Mouse (Mus musculus) mouse embryonic stem cell (cell line): Measurements from ENCODE around the gene Sel1l3.

Experiments used
- in situ Hi-C, 2 experiments: fragments of 300-500 bp; cut with MboI; formaldehyde crosslinking; loops; 1 replicate in 1 of 2; 3 replicates in 1 of 2; pipeline ENCODE4 v1.14.3; 2019 to 2020; ENCODE audit warnings: low sequenced_read_pairs in 2 of 2, low pct_unique_long_range_greater_than_20kb in 1 of 2, mixed read lengths in 1 of 2; ENCODE audit not compliant: unreplicated experiment in 1 of 2

The Sel1l3 gene

GRCm38 (mm10) chr5:53187245-53187644 lies 26.5 kb downstream of the Sel1l3 start:
- in situ Hi-C loops, result no loop called here

GRCm38 (mm10) chr5:53185803-53186202 lies 27.9 kb downstream of the Sel1l3 start:
- in situ Hi-C loops, result no loop called here

DNA sequence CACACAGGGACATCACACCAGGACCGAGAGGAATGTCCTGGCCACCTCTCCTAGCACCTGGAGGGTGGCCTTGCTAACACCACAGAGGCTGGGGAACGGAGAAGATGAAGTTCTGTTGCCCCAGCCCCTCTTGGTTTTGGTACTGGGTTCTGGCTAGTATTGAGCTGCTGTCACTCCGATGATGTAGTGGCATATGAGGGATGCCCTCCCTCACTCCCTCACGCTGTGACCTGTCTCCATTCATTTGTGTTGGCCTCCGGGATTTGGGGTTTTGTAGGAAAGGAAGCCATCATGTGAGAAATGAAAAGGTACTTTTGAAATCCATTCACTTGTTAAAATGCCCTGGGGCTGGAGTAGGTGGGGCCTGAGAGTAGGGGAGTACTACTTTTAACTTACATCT lies 33.8 kb downstream of the Sel1l3 start:
- in situ Hi-C loops, result no loop called here

GRCm38 (mm10) chr5:53176703-53177102 lies 37.0 kb downstream of the Sel1l3 start:
- in situ Hi-C loops, result no loop called here

- in situ Hi-C loops, result no loop called here
These were observed 37.7 kb downstream of the Sel1l3 start for GRCm38 (mm10) chr5:53176075-53176474.

- in situ Hi-C loops, result no loop called here
These were observed 38.5 kb downstream of the Sel1l3 start for GRCm38 (mm10) chr5:53175195-53175594.

GRCm38 (mm10) chr5:53174461-53174860 lies 39.3 kb downstream of the Sel1l3 start:
- in situ Hi-C loops, result no loop called here

DNA sequence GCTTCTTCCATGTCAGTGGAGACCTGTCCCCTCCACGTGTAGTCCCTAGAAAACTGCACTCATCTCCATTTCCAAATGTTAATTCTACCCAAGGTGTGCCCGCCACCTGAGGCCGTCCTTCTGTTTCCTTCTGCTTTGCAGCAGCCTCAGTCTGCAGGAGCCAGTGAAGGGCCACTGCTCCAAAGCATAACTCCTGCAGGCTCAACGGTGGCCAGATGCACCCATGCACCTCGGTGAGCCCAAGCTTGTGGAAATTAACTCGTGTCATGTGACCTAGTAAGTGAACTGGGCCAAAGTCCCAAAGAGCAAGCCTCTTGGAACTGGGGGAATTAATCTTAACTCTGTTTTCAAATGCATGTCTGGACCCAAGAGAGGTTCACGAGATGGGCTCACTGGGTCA lies 40.8 kb downstream of the Sel1l3 start:
- in situ Hi-C loops, result no loop called here

DNA sequence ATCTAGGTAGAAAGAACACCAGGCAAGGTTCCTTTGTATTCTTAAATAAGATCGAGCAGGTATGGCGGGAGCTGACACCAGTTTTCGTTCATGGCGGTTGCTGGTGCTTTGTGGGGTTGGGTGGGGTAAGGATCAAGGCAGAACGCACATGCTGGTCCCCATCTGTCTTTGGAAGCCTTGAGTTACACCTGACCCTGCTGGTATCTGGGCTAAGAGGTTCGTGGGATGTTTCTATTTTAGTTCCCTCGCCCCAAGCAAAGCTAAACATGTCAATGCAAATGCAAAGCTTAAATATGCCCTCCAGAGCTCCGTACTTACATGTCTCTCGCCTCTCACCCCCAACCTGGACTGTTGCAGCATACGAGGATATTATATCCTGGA lies 41.5 kb downstream of the Sel1l3 start:
- in situ Hi-C loops, result no loop called here

DNA sequence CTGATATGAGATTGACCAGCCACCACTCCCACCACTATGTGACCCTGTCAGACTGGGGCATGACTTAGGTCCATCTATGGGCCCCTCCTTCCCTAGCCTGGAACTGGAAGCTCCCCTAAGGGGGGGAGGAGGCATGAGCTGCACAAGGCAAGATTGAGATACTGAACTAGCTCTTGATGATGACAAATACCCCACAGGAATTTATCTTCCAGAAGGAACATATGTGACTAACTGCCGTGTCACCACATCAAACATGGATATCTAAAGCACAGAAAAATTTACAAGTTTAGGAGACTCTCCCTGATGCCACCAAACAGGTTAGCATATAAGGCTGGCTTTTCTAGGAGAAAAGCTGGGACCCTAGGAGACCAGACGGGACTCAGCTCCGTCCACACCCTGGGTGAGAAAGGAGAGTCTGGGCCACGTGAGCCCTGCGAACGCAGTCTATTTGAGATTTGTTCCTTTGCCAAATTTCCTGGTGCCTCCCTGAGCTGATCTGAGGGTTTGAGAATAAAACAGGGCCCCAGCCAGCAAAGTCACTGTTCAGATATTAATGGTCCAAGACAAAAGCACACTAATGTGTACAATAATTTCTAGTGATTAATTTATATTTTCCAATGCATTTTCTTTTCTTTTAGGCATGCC lies 42.0 kb downstream of the Sel1l3 start:
- in situ Hi-C loops, result no loop called here

GRCm38 (mm10) chr5:53167564-53167963 lies 46.2 kb downstream of the Sel1l3 start:
- in situ Hi-C loops, result no loop called here

GRCm38 (mm10) chr5:53165672-53166071 lies 48.1 kb downstream of the Sel1l3 start:
- in situ Hi-C loops, result no loop called here

DNA sequence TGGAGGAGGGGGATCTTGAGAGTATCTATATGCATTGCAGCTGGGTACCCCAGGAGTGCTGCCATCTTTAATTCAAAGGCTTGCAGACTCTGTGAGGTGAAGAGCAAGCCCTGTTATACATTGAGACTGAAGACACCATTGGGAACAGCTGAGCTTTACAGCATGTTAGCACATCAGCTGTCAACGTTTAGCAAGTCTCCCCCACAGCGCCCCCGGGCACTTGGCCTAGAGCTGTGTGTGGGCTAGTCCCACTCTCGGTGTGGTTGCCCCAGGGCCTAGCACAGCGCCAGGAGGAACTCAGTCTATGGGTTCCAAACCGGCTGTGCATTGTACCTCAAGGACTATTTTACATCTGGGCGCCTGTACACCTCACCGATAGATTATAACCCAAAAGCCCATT lies 51.3 kb downstream of the Sel1l3 start:
- in situ Hi-C loops, result no loop called here

- in situ Hi-C loops, result no loop called here
These were observed 52.1 kb downstream of the Sel1l3 start for GRCm38 (mm10) chr5:53161506-53162186.

DNA sequence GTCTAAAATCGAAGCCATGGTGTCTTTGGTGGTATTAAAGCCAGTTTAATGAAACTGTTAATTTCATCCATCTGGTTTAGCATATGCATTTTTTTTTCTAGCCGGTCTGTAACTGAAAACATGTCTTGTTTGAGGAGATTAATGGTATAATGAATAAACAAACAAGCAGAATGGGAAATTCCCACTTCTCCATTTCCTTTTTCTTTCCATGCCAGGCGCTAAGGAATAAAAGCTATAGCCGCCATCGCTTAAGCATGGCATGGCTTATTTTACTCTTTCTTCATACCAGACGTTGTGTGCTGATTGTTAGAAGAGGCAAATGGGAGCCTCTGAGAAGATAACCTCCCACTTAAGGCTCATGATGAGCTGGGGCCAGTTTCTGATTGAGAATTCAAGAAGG lies 53.5 kb downstream of the Sel1l3 start:
- in situ Hi-C loops, result no loop called here

DNA sequence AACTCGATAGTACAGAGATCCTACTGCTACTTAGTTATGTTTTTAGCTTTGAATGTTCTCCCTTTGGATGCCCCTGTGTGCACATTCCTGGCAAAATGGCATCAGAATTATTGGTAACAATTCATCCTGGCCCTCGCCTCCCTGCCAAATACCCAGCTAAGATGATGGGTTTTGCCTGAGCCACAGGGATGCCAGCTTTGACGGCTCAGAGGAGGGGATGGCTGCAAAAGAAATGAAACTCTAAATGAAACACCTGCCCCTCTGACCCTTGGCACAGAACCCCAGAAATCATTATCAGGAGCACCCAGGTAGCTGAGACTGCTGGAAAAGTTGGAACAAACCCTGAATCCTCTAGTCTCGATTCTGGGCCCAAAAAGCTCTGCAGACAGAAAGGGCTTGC lies 54.1 kb downstream of the Sel1l3 start:
- in situ Hi-C loops, result no loop called here

- in situ Hi-C loops, result no loop called here
These were observed 54.6 kb downstream of the Sel1l3 start for GRCm38 (mm10) chr5:53159166-53159565.

- in situ Hi-C loops, result no loop called here
These were observed 57.6 kb downstream of the Sel1l3 start for GRCm38 (mm10) chr5:53155985-53156679.

DNA sequence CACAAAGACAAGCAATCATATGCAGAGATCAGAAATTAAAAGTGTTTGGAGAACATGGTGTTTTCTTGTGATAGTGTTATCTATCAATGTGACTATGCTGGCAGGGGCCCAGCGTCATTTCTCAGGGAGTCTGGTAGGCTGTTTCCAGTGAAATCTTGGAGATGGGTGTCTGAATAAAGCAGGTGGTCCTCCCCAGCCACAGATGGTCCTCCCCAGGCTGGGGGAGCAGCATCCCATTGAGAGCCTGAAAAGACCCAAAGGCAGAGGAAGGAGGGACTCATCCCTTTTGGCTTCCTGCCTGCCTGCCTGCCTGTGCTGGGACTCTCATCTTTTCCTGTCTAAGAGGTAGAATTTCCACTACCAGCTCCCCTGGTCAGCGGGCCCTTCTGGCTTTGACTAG lies 59.2 kb downstream of the Sel1l3 start:
- in situ Hi-C loops, result no loop called here

DNA sequence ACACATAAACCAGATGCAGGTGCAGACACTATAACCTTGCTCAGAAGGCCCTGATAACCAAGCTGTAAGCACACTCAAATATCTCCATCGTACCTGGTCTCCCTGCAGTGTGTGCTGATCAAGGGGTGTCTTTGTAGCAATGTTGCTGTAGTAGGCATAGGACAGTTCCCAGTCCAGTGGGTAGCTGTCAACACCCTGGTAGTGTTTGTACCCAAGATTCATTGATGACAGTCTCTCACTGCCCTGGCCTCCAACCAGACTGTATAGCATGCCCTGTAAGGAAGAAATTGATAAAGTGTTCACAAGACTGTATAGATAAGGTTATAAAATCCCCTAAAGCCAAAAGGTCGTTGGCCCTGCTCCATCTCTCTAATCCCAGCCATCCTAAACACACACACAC lies 59.6 kb downstream of the Sel1l3 start:
- in situ Hi-C loops, result no loop called here
